Mouse (Mus musculus): ENCODE results near the gene Myo9b.
A peak's percentile ranks its signal among the peaks of the same experiment; 100 is the strongest.
"Not testable (repeated sequence)": the region's sequence is repeated elsewhere in the genome, so short reads cannot be mapped to it uniquely, and the experiment has no call there.

Myo9b gene

GRCm38 (mm10) chr8:71272286-71273150 is at the start of gene Myo9b, which contains the start of gene Haus8:
Gene Myo9b (plus strand): TSS chr8:71272714.
Gene Haus8 (minus strand): TSS chr8:71272934.
- DNase-seq (ENCODE audit: low read depth in 1 of 2, low spot score in 2 of 2), result peak; percentile 90 to 96

DNA sequence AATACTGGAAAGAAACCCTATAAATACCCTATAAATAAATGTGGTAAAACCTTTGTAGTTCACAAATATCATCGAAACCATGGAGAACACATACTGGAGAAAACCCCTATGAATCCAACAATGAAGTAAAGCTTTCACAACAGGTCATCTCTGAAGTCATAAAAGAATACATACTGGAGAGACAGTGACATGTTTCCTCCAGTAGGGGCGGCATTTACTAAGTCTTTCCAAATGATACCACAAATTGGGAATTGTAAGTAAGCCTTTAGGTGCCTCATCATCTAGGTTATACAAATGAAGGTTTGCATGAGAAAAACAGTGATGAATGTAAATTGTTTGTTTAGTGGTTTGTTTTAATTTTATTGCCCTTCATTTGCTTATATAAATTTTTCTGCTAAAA is 48.0 kb upstream of the Myo9b start:
- no peak for DNase-seq (ENCODE audit: low read depth in 1 of 2, low spot score in 2 of 2)

- no peak for DNase-seq (ENCODE audit: low read depth in 1 of 2, low spot score in 2 of 2)
These were observed 29.8 kb upstream of the Myo9b start for GRCm38 (mm10) chr8:71242757-71243156.

DNA sequence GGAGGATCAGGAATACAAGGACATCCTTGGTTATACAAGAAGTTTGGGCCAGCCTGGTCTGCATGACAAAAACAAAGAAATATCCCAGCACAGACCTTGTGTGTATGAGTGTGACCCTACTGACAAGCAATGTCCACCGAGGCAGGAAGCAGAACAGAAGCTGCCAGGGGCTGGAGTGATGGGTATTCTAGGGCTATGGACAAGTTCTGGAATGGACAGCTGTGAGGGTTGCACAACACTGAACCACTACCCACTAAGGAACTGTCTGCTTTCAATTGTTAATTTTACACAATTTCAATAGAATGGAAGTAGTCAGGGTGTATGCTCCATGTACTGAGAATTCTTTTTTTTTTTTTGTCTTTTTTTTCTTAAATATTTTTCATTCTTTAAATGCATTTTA is 24.3 kb upstream of the Myo9b start:
- no peak for DNase-seq (ENCODE audit: low read depth in 1 of 2, low spot score in 2 of 2)

DNA sequence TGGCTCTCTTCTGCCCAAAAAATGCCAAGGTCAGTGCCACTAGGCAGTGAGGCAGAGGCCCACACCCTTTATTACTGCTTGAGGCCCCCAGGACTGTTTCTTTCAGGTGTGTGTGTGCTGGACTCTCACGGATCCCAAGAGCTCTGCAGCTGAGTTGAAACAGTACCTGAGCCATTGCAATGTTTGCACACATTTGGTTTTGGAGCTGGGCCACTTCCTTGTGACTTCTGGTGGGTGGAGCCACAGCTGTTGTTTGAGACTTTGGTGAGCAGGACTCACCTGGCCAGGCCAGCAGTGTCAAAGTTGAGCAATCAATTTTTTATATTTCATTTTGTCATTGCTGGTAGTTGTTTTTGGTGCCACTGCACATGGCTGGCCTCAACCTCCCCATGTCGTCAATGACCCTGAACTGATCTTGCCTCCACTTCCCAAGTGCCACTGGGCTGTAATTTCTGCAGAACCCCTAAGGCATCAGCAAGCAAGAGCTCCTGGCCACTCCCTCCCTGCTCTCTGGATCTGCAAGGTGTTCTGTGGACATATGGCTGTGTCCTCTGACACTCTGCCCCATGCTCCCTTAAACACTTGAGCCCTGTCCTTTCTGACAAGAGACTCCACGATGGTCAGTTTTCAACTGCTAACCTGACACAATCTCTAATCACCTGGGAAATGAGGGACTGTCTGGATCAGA is 15.8 kb upstream of the Myo9b start:
- DNase-seq (ENCODE audit: low read depth in 1 of 2, low spot score in 2 of 2), result no peak

GRCm38 (mm10) chr8:71261234-71261633 is 11.3 kb upstream of the Myo9b start:
- DNase-seq (ENCODE audit: low read depth in 1 of 2, low spot score in 2 of 2), result no peak

DNA sequence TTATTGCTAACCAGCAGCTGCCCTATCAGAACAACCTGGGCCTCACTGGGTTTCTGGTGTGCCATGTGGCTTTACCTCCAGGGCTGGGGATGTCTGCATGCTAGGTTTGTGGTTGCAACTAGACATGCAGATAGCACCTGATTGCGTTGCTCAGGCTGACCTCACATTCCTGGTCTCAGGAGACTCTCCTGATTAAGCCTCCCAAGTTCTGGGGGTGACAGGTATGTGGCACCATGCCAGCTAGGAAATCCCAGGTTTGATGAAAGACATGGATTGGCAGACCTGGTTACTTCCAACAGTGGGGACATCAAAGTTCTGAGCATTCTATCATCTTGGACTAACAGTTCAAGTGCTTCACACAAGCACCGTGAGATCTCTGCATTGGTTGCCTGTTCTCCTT is 4.8 kb upstream of the Myo9b start:
- no peak for DNase-seq (ENCODE audit: low read depth in 1 of 2, low spot score in 2 of 2)

DNA sequence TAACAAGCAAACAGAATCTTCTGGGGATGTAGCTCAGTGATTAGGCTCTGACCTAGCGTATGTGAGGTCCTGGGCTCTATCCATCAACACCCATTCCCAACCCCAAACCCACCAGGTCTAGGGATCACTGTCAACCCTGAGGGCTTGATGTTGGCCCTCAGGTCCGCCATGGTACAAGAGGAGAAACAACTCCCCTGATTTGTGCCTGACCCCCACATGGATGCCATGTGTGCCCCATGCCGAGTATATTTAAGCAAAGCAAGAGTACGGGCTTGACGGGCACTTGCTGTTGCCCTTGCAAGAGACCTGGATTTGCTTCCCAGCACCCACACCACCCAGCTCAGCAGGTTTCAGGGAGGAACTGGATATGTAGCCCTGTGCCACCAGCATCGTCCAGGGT is 4.2 kb upstream of the Myo9b start:
- not testable (repeated sequence) for DNase-seq (ENCODE audit: low read depth in 1 of 2, low spot score in 2 of 2)

DNA sequence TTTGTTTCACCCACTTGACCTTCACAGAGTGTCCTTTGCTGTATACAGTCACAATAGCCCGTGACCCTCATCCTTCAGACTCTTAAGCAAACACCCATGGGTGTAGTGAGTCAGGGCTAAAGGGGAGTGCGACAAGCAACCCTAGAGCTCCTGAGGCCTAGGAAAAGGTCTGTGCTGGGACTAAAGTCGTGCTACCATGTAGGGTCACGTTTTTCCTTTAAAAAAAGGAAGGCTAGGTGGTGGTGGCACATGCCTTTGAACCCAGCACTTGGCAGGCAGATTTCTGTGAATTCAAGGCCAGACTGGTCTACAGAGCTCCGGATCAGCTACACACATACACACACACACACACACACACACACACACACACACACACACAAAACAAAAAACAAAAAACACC is 884 bp upstream of the Myo9b start:
- DNase-seq (ENCODE audit: low read depth in 1 of 2, low spot score in 2 of 2), result no peak

DNA sequence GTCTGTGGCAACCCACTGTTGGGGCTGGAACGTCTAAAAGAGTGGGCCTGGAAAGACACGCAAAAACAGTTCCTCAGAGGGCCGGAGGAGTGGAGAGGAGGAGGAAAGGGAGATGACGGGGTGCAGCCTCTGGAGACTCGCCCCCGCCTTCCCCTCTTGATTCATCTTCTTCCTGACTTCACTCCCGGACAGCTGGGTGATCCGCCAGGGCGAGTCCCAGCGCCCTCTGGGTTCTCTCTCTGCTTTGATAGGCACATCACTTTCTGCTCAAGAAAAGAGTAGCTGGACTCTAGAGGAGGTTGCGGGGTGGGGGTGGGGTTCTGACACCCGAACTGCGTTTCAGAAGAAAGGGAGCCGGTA is 617 bp downstream of the Myo9b start:
- peak in 1 of 2 experiments; percentile 55 for DNase-seq (ENCODE audit: low read depth in 1 of 2, low spot score in 2 of 2)

- DNase-seq (ENCODE audit: low read depth in 1 of 2, low spot score in 2 of 2), result no peak
These were observed 2.0 kb downstream of the Myo9b start for GRCm38 (mm10) chr8:71274478-71274877.

DNA sequence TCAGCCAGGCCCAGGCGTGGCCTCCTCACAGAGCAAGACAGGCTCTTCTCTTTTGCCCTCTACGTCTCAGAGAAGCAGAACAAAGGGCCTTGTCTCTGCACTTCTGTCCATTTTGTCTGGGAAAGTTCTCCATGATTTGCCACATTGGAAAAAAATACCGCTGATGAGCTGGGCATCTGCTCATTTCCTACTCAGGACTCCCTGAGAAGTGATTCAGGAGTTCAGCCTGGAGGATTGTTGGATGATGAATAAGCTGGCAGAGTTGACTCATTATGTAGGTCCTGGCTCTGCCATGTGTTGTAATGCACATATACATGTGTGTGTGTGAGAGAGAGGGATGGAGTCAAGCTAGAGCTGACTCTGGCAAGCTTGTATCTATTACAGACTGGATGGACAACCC is 3.7 kb downstream of the Myo9b start:
- no peak for DNase-seq (ENCODE audit: low read depth in 1 of 2, low spot score in 2 of 2)

GRCm38 (mm10) chr8:71279409-71279808 is 6.9 kb downstream of the Myo9b start:
- not testable (repeated sequence) for DNase-seq (ENCODE audit: low read depth in 1 of 2, low spot score in 2 of 2)

GRCm38 (mm10) chr8:71281731-71282130 is 9.2 kb downstream of the Myo9b start:
- DNase-seq (ENCODE audit: low read depth in 1 of 2, low spot score in 2 of 2), result not testable (repeated sequence)

DNA sequence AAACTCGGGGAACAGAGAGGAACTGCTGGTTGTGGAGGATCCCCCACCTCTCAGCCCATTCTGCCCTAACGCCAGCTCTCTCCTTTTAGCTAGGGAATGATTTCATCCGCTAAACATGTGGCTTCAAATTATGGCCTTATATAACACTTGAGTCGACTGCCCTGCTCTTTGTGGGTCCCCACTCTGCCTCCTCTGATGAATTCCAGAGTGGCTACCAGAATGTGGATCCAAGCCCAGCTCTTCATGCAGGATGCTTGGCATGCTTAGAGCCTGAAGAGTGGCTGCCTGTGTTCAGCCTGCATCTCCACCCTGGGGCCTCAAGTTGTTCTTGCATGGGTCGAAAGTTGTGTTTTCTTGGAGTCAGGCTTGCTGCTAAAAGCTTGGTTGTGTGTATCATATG is 10.1 kb downstream of the Myo9b start:
- DNase-seq (ENCODE audit: low read depth in 1 of 2, low spot score in 2 of 2), result no peak

- peak; percentile 35 to 40 for DNase-seq (ENCODE audit: low read depth in 1 of 2, low spot score in 2 of 2)
These were observed 13.7 kb downstream of the Myo9b start for GRCm38 (mm10) chr8:71286223-71286622.

DNA sequence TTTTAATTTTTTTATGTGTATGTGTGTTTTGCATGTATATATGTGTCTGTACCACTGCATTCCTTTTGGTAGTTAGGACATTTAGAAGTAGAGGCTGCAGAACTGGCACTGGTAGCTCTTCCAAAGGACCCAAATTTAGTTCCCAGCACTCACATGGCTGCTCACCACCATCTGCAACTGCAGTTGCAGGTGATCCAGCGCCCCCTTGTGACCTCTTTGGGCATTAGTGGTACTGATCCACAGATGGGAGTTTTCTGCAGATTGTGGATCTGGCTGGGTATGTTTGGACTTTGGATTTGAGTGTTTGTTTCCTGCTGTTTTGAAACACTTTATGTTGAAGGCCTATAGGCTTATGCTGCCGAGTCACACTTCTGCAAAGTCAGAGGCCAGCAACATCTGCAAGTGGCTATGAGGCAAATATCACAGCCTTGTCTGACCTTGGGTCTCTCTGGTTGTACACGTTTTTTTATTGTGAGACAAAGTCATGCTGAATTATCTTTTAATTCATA is 16.0 kb downstream of the Myo9b start:
- DNase-seq (ENCODE audit: low read depth in 1 of 2, low spot score in 2 of 2), result no peak

DNA sequence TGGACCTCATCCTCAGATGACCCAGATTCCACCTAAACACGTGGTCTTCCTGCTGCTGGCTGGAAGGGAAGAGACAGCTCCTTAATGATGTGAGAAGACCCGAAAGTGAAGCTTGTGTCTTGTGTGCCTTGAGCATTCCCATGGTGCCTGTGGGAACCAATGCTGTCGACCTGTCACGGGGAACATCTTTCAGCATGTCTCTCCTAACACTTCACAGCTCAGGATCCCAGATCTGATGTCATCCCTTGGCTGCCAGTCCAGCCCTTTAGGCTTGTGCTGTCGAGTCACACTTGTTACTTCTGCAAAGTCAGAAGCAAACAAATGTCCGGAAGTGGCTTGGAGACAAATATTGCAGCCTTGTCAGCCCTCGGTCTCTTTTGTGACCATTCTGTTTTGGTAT is 16.6 kb downstream of the Myo9b start:
- DNase-seq (ENCODE audit: low read depth in 1 of 2, low spot score in 2 of 2), result peak; percentile 33 to 43

DNA sequence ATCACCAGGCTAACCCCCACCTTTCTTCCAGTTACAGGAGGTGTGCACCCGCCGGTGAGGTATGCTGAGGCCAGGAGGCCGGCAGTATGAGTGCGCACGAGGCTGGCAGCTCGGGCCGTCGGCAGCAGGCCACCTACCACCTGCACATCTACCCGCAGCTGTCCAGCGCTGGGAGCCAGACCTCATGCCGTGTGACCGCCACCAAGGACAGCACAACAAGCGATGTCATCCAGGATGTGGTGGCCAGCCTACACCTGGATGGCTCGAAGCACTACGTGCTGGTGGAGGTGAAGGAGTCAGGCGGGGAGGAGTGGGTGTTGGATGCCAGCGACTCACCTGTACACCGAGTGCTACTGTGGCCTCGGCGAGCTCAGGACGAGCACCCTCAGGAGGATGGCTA is 17.7 kb downstream of the Myo9b start:
- DNase-seq (ENCODE audit: low read depth in 1 of 2, low spot score in 2 of 2), result no peak

- DNase-seq (ENCODE audit: low read depth in 1 of 2, low spot score in 2 of 2), result no peak
These were observed 18.4 kb downstream of the Myo9b start for GRCm38 (mm10) chr8:71290911-71291310.

- no peak for DNase-seq (ENCODE audit: low read depth in 1 of 2, low spot score in 2 of 2)
These were observed 18.8 kb downstream of the Myo9b start for GRCm38 (mm10) chr8:71291351-71291750.

- not testable (repeated sequence) for DNase-seq (ENCODE audit: low read depth in 1 of 2, low spot score in 2 of 2)
These were observed 21.4 kb downstream of the Myo9b start for GRCm38 (mm10) chr8:71293930-71294329.

Measured in monocyte, adult 2 months (primary cell).